Mouse (Mus musculus): Measurements from ENCODE around the gene Prcc. TPM values are rescaled to one million over a fixed set of nuclear protein-coding genes. Genes with fewer than 3 reads are reported as not detected.

Gene Prcc
- total and polyA plus RNA-seq, 2 experiments from 2014 or later, result 10.0 to 55.6 TPM

DNA sequence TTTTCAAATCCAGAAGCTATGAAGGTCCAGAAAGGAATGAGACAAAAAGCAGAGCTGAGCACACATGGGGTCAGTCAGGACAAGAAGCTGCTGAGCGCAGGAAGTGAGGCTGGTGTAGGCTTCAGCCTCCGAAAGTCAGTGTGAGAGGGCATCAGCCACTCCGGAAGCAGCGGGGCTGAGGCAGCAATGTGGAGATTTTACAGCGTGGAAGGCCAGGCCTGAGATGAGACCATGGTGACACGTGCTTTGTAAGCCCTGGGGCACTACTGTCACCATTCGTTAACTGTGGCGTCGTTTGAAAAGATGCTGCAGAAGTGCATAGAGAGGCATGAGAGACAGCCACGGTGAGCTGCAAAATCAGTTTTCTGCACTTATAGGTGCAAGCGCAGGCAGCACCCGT, 67.2 kb downstream of the Prcc start:
- 62% methylated on average over 12 of the region's 12 CpGs for WGBS
- peaks cover 57% of the 10 kb centered on the region for H3K27me3 ChIP-seq (ENCODE audit: control insufficient read depth, insufficient read depth, low read length)
- no peak for TF ChIP-seq CTCF (IDR thresholded peaks at IDR 0.05; ENCODE audit: low read depth)
- TF ChIP-seq EP300 (IDR thresholded peaks at IDR 0.05; ENCODE audit: low read depth), result no peak
- no peaks in the 10 kb centered on the region for H3K4me1 ChIP-seq (ENCODE audit: control insufficient read depth, insufficient read depth)
- ATAC-seq (ENCODE audit: insufficient read depth, low read depth), result no peak
- H3K36me3 ChIP-seq (replicated peaks; ENCODE audit: control insufficient read depth, insufficient read depth, low read length), result no peaks in the 10 kb centered on the region
- no peak for DNase-seq (ENCODE audit: low spot score)
- no peak overlapping the region for H3K4me3 ChIP-seq (ENCODE audit: low read depth, low read length)
- no peaks in the 10 kb centered on the region for H3K9me3 ChIP-seq (replicated peaks; ENCODE audit: control insufficient read depth, low read length)
- no peak overlapping the region for H3K9ac ChIP-seq (replicated peaks; ENCODE audit: low read depth, low read length)
- H3K4me2 ChIP-seq (ENCODE audit: low read depth, low read length), result no peak overlapping the region
- no peak overlapping the region for H3K27ac ChIP-seq (ENCODE audit: low read depth)

- peak; percentile 39; the same call in 1 of the 2 replicates for ATAC-seq (ENCODE audit: insufficient read depth, low read depth)
- H3K4me1 ChIP-seq (ENCODE audit: control insufficient read depth, insufficient read depth), result no peaks in the 10 kb centered on the region
- H3K4me2 ChIP-seq (ENCODE audit: low read depth, low read length), result no peak overlapping the region
- no peak overlapping the region for H3K9ac ChIP-seq (replicated peaks; ENCODE audit: low read depth, low read length)
- no peak overlapping the region for H3K27ac ChIP-seq (ENCODE audit: low read depth)
- no peaks in the 10 kb centered on the region for H3K36me3 ChIP-seq (replicated peaks; ENCODE audit: control insufficient read depth, insufficient read depth, low read length)
- TF ChIP-seq CTCF (IDR thresholded peaks at IDR 0.05; ENCODE audit: low read depth) (peak; percentile 95), EP300 (IDR thresholded peaks at IDR 0.05; ENCODE audit: low read depth) (no peak)
- DNase-seq (ENCODE audit: low spot score), result peak; percentile 74
- H3K9me3 ChIP-seq (replicated peaks; ENCODE audit: control insufficient read depth, low read length), result no peaks in the 10 kb centered on the region
- WGBS, result 2% methylated on average over 12 of the region's 12 CpGs
- peaks cover 67% of the 10 kb centered on the region for H3K27me3 ChIP-seq (ENCODE audit: control insufficient read depth, insufficient read depth, low read length)
- no peak overlapping the region for H3K4me3 ChIP-seq (ENCODE audit: low read depth, low read length)
These were observed 68.7 kb downstream of the Prcc start for GRCm38 (mm10) chr3:87816646-87817093.

GRCm38 (mm10) chr3:87816166-87816565, 69.2 kb downstream of the Prcc start:
- no peak overlapping the region for H3K9ac ChIP-seq (replicated peaks; ENCODE audit: low read depth, low read length)
- no peaks in the 10 kb centered on the region for H3K4me1 ChIP-seq (ENCODE audit: control insufficient read depth, insufficient read depth)
- peaks cover 67% of the 10 kb centered on the region for H3K27me3 ChIP-seq (ENCODE audit: control insufficient read depth, insufficient read depth, low read length)
- DNase-seq (ENCODE audit: low spot score) (no peak), ATAC-seq (ENCODE audit: insufficient read depth, low read depth) (peak; percentile 10; the same call in 1 of the 2 replicates)
- H3K4me3 ChIP-seq (ENCODE audit: low read depth, low read length), result no peak overlapping the region
- H3K4me2 ChIP-seq (ENCODE audit: low read depth, low read length), result no peak overlapping the region
- no peaks in the 10 kb centered on the region for H3K9me3 ChIP-seq (replicated peaks; ENCODE audit: control insufficient read depth, low read length)
- 33% methylated on average over 6 of the region's 6 CpGs for WGBS
- no peak for TF ChIP-seq EP300 (IDR thresholded peaks at IDR 0.05; ENCODE audit: low read depth)
- TF ChIP-seq CTCF (IDR thresholded peaks at IDR 0.05; ENCODE audit: low read depth), result no peak
- H3K36me3 ChIP-seq (replicated peaks; ENCODE audit: control insufficient read depth, insufficient read depth, low read length), result no peaks in the 10 kb centered on the region
- H3K27ac ChIP-seq (ENCODE audit: low read depth), result no peak overlapping the region

DNA sequence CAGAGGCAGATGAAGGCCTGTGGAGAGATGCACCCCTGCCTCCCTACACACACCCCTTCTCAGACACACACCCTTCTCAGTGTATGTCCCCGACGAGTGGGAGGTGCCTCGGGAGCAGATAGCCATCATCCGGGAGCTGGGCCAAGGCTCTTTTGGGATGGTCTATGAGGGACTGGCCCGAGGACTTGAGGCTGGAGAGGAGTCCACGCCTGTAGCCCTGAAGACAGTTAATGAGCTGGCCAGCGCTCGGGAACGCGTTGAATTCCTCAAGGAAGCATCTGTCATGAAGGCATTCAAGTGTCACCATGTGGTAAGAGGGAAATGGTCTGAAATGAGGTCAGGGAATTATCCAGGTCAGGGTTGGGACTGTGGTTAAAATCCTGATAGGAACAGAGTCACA, 72.5 kb downstream of the Prcc start:
- ATAC-seq (ENCODE audit: insufficient read depth, low read depth) (no peak), DNase-seq (ENCODE audit: low spot score) (no peak)
- no peak overlapping the region for H3K4me2 ChIP-seq (ENCODE audit: low read depth, low read length)
- no peak overlapping the region for H3K9ac ChIP-seq (replicated peaks; ENCODE audit: low read depth, low read length)
- TF ChIP-seq EP300 (IDR thresholded peaks at IDR 0.05; ENCODE audit: low read depth), result no peak
- no peak for TF ChIP-seq CTCF (IDR thresholded peaks at IDR 0.05; ENCODE audit: low read depth)
- no peaks in the 10 kb centered on the region for H3K4me1 ChIP-seq (ENCODE audit: control insufficient read depth, insufficient read depth)
- 33% methylated on average over 10 of the region's 10 CpGs for WGBS
- no peaks in the 10 kb centered on the region for H3K36me3 ChIP-seq (replicated peaks; ENCODE audit: control insufficient read depth, insufficient read depth, low read length)
- no peak overlapping the region for H3K4me3 ChIP-seq (ENCODE audit: low read depth, low read length)
- no peak overlapping the region for H3K27ac ChIP-seq (ENCODE audit: low read depth)
- H3K9me3 ChIP-seq (replicated peaks; ENCODE audit: control insufficient read depth, low read length), result no peaks in the 10 kb centered on the region
- peaks cover 85% of the 10 kb centered on the region for H3K27me3 ChIP-seq (ENCODE audit: control insufficient read depth, insufficient read depth, low read length)

GRCm38 (mm10) chr3:87812413-87812812, 73.0 kb downstream of the Prcc start:
- Histone ChIP-seq H3K36me3 (replicated peaks; ENCODE audit: control insufficient read depth, insufficient read depth, low read length) (no peaks in the 10 kb centered on the region), H3K4me2 (ENCODE audit: low read depth, low read length) (no peak overlapping the region), H3K9ac (replicated peaks; ENCODE audit: low read depth, low read length) (no peak overlapping the region), H3K4me1 (ENCODE audit: control insufficient read depth, insufficient read depth) (no peaks in the 10 kb centered on the region), H3K4me3 (ENCODE audit: low read depth, low read length) (no peak overlapping the region), H3K27me3 (ENCODE audit: control insufficient read depth, insufficient read depth, low read length) (peaks cover 85% of the 10 kb centered on the region), H3K9me3 (replicated peaks; ENCODE audit: control insufficient read depth, low read length) (no peaks in the 10 kb centered on the region), H3K27ac (ENCODE audit: low read depth) (no peak overlapping the region)
- WGBS, result 72% methylated on average over 4 of the region's 4 CpGs
- no peak for TF ChIP-seq EP300 (IDR thresholded peaks at IDR 0.05; ENCODE audit: low read depth)
- no peak for TF ChIP-seq CTCF (IDR thresholded peaks at IDR 0.05; ENCODE audit: low read depth)
- DNase-seq (ENCODE audit: low spot score) (no peak), ATAC-seq (ENCODE audit: insufficient read depth, low read depth) (no peak)

GRCm38 (mm10) chr3:87811297-87811696, 74.1 kb downstream of the Prcc start:
- DNase-seq (ENCODE audit: low spot score), result no peak
- no peaks in the 10 kb centered on the region for H3K4me1 ChIP-seq (ENCODE audit: control insufficient read depth, insufficient read depth)
- no peak overlapping the region for H3K9ac ChIP-seq (replicated peaks; ENCODE audit: low read depth, low read length)
- H3K4me2 ChIP-seq (ENCODE audit: low read depth, low read length), result no peak overlapping the region
- no peak for ATAC-seq (ENCODE audit: insufficient read depth, low read depth)
- no peaks in the 10 kb centered on the region for H3K36me3 ChIP-seq (replicated peaks; ENCODE audit: control insufficient read depth, insufficient read depth, low read length)
- no peak overlapping the region for H3K27ac ChIP-seq (ENCODE audit: low read depth)
- H3K4me3 ChIP-seq (ENCODE audit: low read depth, low read length), result no peak overlapping the region
- H3K27me3 ChIP-seq (ENCODE audit: control insufficient read depth, insufficient read depth, low read length), result peaks cover 78% of the 10 kb centered on the region
- WGBS, result 75% methylated on average over 8 of the region's 8 CpGs
- TF ChIP-seq CTCF (IDR thresholded peaks at IDR 0.05; ENCODE audit: low read depth), result no peak
- TF ChIP-seq EP300 (IDR thresholded peaks at IDR 0.05; ENCODE audit: low read depth), result no peak
- no peaks in the 10 kb centered on the region for H3K9me3 ChIP-seq (replicated peaks; ENCODE audit: control insufficient read depth, low read length)

Measured in heart, postnatal 0 days (tissue).